Mouse (Mus musculus) CD4-positive, CD25-positive, alpha-beta regulatory T cell, adult 4 months (primary cell): ENCODE measurements around the gene Mlh1. TPM values are rescaled to one million over a fixed set of nuclear protein-coding genes. Genes with fewer than 3 reads are reported as not detected.
A peak's percentile ranks its signal among the peaks of the same experiment; 100 is the strongest.

Experiments
- ATAC-seq: one replicate; pipeline ENCODE4 v1.8.0; 2017
- polyA plus RNA-seq, 2 experiments: library from polyadenylated mRNA; unstranded; fragments of 100-300 nt; shearing (Covaris generic); gene quantifications; one replicate each; pipeline ENCODE4 v1.2.1; 2017

Mlh1 gene
- 10 to 100 TPM; 14.8 to 22.1 TPM for polyA plus RNA-seq

DNA sequence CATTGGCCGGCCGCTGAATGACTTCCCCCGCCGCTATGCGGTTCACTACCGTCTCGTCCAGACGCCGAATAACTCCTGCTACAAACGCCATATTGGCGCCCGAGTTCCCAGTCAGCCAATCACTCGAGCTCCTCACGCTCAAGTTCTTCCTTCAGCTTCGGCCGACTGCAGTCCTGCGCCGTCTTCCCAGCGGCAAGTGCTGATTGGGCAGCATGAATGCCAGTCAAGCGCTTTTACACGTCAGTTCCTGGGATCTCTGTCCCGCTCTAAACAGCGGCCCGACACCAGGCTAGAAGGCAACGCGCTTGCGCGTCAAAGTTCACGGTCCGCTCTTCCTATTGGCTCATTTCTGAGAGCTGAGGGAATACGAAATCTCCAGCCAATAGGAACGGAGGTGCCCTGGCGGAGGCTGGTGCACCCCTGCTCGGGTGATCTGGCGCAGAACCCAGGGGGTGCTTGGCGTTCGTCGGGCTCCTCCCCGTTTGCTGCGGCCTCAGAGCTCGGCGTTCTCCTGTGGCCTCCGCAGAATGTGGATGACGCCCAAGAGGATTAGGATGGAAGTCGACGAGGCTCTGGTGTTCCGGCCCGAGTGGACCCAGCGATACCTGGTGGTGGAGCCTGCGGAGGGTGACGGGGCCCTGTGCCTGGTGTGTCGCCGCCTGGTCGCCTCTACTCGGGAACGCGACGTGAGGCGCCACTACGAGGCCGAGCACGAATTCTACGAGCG lies at the start of gene Mlh1, which contains the start of gene Epm2aip1:
Gene Mlh1, minus strand, starts transcription at position 358 of the 727 bp plus-strand sequence.
Gene Epm2aip1, plus strand, starts transcription at position 496 of the 727 bp plus-strand sequence.
- peak; percentile 90 for ATAC-seq

DNA sequence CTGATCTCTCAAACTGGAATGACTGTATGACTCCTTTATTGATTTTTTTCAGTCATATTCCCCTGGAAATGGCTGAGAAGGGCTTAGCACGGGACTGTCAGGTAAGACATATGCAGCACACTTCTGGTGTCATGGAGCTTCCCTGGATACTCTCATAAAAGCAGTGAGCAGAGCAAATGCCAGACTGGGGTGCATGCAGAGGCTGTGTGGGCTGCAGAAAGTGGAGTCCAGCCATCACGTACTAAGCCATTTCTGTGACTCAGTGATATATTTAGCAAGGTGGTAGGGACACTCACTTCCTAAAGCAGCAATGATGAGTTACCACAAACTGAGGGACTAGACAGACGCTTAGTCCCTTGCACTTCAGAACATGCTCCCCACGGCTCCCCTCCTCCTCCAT lies 49.3 kb upstream of the Mlh1 start:
- no peak for ATAC-seq

- ATAC-seq = peak; percentile 56
Observed at GRCm38 (mm10) chr9:111314219-111314618, 42.6 kb upstream of the Mlh1 start.

GRCm38 (mm10) chr9:111313793-111314192 lies 42.2 kb upstream of the Mlh1 start:
- no peak for ATAC-seq

- no peak for ATAC-seq
Observed at GRCm38 (mm10) chr9:111313299-111313698, 41.7 kb upstream of the Mlh1 start.

- ATAC-seq = no peak
Observed at GRCm38 (mm10) chr9:111312442-111313141, 41.0 kb upstream of the Mlh1 start.

- no peak for ATAC-seq
Observed at GRCm38 (mm10) chr9:111311843-111312441, 40.4 kb upstream of the Mlh1 start.

DNA sequence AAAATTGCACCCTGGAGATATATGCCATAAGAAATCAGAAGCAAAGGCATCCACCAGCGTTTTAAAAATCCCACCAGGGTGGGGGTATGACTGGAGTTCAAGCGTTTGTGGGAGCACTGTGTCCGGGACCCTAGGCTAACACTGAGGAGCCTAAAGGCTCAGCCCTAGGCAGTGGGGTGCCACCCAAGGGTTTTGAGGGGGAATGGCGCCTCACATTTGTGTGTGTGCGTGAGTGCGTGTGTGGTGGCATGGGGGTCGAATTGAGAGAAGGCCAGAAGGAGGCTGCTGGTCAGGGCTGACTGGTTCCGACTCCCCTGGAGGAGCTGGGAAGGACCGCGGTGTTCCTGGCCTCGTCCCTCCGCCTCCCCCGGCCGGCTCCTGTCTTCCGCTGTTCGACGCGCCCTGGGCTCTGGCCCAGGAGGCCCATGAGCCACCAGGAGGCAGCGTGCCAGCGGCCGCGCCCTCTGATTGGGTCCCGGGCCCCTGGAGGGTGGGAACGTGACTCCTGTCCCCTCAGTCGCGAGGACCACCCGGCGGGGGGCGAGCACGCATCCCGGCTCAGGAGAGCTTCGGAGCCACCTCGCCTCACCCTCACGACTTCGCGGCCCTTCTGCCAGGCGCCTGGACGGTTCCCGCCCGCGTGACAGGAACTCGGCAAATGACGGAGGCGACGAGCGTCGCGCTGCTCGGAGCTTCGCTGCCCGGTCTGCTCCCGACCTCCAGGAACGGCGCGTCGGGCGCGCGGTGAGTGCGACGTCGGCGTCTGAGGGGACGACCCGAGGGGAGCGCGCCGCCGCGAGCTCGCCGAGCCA lies 39.6 kb upstream of the Mlh1 start, which contains the start of gene Trank1:
Gene Trank1, plus strand, starts transcription at position 709 of the 812 bp plus-strand sequence.
- ATAC-seq = no peak

GRCm38 (mm10) chr9:111306142-111306541 lies 34.6 kb upstream of the Mlh1 start:
- ATAC-seq = no peak

GRCm38 (mm10) chr9:111304036-111304435 lies 32.4 kb upstream of the Mlh1 start:
- no peak for ATAC-seq

GRCm38 (mm10) chr9:111302196-111302831 lies 30.7 kb upstream of the Mlh1 start:
- ATAC-seq = no peak

DNA sequence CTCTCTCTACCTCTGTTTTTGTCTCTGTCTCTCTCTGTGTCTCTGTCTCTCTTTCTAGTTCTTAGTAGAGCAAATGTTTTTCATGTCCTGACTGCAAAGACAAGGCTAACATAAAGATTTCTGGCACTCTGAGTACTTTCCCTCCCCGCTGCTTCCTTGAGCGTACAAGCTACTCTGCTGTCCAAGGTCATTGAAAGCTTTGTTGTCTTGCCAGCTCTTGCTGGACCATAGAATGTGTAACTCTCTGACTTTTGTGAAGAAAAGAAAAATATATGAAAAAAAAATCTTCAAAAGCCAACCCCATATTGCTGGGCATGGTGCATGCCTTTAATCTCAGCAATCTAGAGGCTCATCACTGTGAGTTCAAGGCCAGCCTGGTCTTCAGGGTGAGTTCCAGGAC lies 27.0 kb upstream of the Mlh1 start:
- ATAC-seq = no peak

DNA sequence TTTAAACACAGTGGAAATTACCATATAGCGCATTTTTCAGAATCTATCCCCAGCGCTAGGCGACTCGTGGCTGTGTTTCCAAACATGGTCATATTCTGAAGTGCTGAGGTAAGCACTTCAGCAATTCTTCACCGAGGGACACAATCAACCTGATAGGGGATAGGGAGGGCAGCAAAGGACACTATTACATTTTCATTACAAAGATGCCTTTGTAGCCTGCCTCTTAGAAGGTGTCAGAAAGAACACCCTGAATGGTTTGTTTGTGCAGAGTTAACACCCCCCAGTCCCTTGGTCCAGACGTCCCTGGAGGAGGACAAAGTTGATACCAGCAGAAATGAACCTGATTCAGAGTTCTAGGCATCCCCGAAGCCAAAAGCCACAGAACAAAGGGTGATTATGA lies 24.8 kb upstream of the Mlh1 start:
- ATAC-seq = no peak

DNA sequence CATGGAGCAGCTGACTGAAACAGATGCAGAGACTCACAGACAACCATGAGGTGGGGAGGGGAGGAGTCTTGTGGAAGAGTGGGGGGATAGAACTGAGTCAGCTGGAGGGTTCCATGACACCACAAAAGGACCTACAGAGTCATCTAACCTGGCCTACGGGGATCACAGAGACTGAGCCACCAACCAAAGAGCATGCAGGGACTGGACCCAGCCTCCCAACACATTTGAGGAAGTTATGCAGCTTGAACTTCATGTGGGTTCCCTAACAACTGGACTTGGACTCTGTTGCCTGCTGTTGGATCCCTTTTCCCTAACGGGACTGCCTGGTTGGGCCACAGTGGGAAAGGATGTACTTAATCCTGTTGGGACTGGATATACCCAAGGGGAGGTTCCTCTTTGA lies 23.7 kb upstream of the Mlh1 start:
- ATAC-seq = no peak

DNA sequence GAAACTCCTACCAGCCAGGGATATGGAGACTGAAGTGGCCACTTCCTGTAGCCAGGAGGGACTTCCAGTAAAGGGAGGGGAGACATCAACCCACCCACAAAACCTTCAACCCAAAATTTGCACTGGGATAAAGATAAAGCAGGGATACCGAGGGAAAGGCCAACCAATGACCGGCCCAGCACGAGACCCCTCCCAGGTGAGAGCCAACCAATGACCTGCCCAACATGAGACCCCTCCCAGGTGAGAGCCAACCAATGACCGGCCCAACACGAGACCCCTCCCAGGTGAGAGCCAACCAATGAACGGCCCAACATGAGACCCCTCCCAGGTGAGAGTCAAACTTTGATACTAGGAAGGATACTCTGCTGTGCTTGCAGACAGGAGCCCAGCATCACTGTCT lies 23.3 kb upstream of the Mlh1 start:
- ATAC-seq = no peak

GRCm38 (mm10) chr9:111293234-111293633 lies 21.6 kb upstream of the Mlh1 start:
- no peak for ATAC-seq

GRCm38 (mm10) chr9:111290539-111291100 lies 19.0 kb upstream of the Mlh1 start:
- no peak for ATAC-seq

- peak; percentile 80 for ATAC-seq
Observed at GRCm38 (mm10) chr9:111289832-111290339, 18.3 kb upstream of the Mlh1 start.

DNA sequence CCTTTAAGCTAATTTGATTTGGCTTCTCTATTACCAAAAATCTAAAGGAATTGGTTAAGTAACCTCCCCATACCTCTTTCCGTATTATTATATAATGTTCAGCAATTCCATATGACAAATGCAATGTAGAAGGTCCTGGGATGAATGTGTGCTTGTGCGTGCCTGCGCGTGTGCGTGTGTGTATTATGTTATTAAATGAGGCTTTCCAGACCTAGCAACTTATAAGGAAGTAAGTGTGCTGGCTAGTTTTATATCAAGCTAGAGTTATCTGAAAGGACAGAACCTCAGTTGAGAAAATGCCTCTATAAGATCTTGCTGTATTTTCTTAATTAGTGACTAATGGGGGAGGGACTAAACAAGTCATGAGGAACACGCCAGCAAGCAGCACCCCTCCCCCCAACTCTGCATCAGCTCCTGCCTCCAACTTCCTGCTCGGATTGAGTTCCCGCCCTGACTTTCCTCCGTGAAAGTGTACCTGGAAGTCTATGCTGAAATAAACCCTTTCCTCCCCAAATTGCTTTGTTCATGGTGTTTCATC lies 17.8 kb upstream of the Mlh1 start:
- ATAC-seq = peak; percentile 37

- no peak for ATAC-seq
Observed at GRCm38 (mm10) chr9:111287956-111288355, 16.4 kb upstream of the Mlh1 start.

DNA sequence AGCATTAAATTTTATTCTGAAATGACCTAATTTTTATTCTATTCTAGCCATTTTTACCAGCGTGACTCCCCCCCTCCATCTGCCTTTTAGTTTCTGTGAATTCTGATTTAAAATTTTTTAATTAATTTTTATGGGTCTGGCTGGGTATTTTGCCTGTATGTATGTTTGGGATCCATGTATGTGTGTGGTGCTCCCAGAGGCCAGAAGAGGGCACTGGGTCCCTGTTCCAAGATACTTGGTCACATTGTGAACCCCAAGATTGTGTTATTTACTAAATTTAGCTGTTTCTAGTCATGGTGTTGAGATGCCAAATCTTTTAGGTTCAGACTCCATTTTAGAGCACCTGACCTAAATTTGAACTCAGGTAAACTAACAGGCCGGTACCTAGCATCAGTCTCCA lies 14.9 kb upstream of the Mlh1 start:
- ATAC-seq = no peak
